17 mouse cellular contexts compared by ENCODE assay signal in the genomic region with DNA sequence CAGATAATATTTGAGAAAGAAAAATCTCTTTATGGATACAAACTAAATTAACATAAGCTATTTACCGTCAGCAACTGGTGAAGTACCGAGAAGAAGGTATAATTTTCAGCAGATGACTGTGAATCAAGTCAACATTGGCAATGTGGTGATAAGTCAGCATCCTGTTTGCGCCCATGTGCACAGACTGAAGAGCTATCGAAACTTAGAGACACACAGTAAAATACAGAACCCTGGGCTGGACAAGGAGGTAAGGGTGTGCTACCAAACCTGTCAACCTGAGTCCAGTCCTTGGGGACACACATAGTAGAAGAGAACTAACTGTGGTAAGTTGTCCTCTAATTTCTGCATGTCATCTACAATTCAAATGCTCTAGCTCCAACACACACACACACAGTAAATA.
"Had no signal": no experiment of that assay in that cellular context is flagged by ENCODE, and none has a peak within 500 bp of the region (broad histone marks: within the 10 kb centered on the region; RNA-seq: fewer than 3 reads in every experiment).

No protein-coding gene starts in this region.

- H3K36me3 ChIP-seq: liver, embryonic 12.5 days; midbrain, embryonic 10.5 days; midbrain, embryonic 12.5 days; neural tube, embryonic 12.5 days; stomach, embryonic 15.5 days had no signal

- H3K27me3 ChIP-seq: liver, embryonic 12.5 days; midbrain, embryonic 12.5 days; neural tube, embryonic 12.5 days; stomach, embryonic 15.5 days had no signal

- ATAC-seq: liver, embryonic 12.5 days; midbrain, embryonic 16.5 days had no signal

- DNase-seq: lung, adult 18-20 months; lung, embryonic 14.5 days; lung, postnatal 10 days; lung, postnatal 4 days; midbrain, embryonic 14.5 days; retina, postnatal 1 day; right cerebral cortex, adult 18-20 months; right cerebral cortex, postnatal 25 days; right cerebral cortex, postnatal 4 days; thymus, adult 2 months; thymus, postnatal 25 days had no signal
